Mouse (Mus musculus): ENCODE results near the gene St6galnac3. TPM values are rescaled to one million over a fixed set of nuclear protein-coding genes. Genes with fewer than 3 reads are reported as not detected.

The St6galnac3 gene
- total and polyA plus RNA-seq, 3 experiments, result 2.2 to 5.2 (median 4.9) TPM

DNA sequence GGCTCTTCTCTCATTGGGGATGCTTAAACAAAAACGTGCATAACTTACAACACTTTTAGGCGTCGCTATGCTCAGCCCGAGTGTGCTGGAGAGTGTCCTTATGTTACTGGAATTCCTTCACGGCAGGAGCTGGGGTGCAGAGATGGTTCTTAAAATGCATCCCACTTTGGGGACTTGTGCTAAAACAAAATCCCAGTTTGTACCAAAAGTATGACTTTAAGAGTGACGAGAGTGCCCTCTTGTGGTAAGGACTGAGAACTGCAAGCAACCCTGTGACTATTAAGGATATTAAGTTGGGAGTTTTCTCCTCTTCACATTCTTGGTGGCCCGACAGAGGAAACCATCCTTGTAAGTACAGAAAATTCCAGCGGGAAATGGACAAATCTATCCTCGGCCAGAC, 69.9 kb downstream of the St6galnac3 start:
- 30% methylated on average over 9 of the region's 9 CpGs for WGBS
- TF ChIP-seq EP300 (IDR thresholded peaks at IDR 0.05; ENCODE audit: insufficient read depth, low read depth, low read length), result no peak
- TF ChIP-seq CTCF (IDR thresholded peaks at IDR 0.05), result no peak; the same call in 1 of the 2 replicates
- TF ChIP-seq POLR2A (IDR thresholded peaks at IDR 0.05; ENCODE audit: insufficient read depth, low read depth, low read length), result no peak
- intact Hi-C loops (cut with DNase I), result loop anchor here (5.0 to 10.0 kb wide), 2 partner anchors 67 to 150 kb away; no protein-coding TSS in a partner anchor

DNA sequence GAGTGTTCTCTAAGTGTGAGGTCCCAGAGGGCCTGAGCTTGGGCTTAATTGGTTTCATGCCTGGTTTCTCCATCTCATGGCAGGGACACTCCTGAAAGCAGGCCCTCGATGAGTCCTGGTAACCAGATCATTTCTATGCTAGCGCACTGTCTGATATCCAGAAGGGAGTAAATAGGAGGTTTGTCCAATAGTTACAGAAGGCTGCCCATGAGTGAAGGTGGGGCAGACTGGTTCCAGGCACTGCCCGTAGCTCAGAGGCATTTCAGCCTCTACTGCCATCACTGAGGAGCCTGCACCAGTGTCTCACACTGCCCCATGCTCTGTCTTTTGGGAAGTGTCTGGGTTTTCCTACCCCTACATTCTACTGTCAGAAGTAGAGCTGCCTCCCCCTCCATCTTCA, 72.1 kb downstream of the St6galnac3 start:
- Histone ChIP-seq H3K4me1 (ENCODE audit: control insufficient read depth, insufficient read depth, low read length) (no peaks in the 10 kb centered on the region), H3K27me3 (ENCODE audit: control insufficient read depth, insufficient read depth, low read length) (no peaks in the 10 kb centered on the region), H3K36me3 (ENCODE audit: control insufficient read depth, insufficient read depth, low read length) (no peaks in the 10 kb centered on the region), H3K4me3 (no peak overlapping the region), H3K27ac (no peak overlapping the region), H3K79me2 (replicated peaks; ENCODE audit: control insufficient read depth, insufficient read depth, low read length) (no peaks in the 10 kb centered on the region), H3K9ac (ENCODE audit: low read depth, low read length) (no peak overlapping the region)
- intact Hi-C loops (cut with DNase I), result loop anchor here (2.0 to 10.0 kb wide), 2 partner anchors 148 to 868 kb away; no protein-coding TSS in a partner anchor
- 82% methylated on average over 3 of the region's 3 CpGs for WGBS
- no peak for DNase-seq
- TF ChIP-seq POLR2A (IDR thresholded peaks at IDR 0.05; ENCODE audit: insufficient read depth, low read depth, low read length), result no peak
- TF ChIP-seq EP300 (IDR thresholded peaks at IDR 0.05; ENCODE audit: insufficient read depth, low read depth, low read length), result no peak

More for the DNA sequence above, 69.9 kb downstream of the St6galnac3 start:
- H3K27me3 ChIP-seq (ENCODE audit: control insufficient read depth, insufficient read depth, low read length), result no peaks in the 10 kb centered on the region
- no peak overlapping the region for H3K9ac ChIP-seq (ENCODE audit: low read depth, low read length)
- H3K4me3 ChIP-seq, result no peak overlapping the region
- H3K36me3 ChIP-seq (ENCODE audit: control insufficient read depth, insufficient read depth, low read length), result no peaks in the 10 kb centered on the region
- DNase-seq, result peak; percentile 11 to 49
- H3K4me1 ChIP-seq (ENCODE audit: control insufficient read depth, insufficient read depth, low read length), result no peaks in the 10 kb centered on the region
- H3K79me2 ChIP-seq (replicated peaks; ENCODE audit: control insufficient read depth, insufficient read depth, low read length), result no peaks in the 10 kb centered on the region
- no peak overlapping the region for H3K27ac ChIP-seq

DNA sequence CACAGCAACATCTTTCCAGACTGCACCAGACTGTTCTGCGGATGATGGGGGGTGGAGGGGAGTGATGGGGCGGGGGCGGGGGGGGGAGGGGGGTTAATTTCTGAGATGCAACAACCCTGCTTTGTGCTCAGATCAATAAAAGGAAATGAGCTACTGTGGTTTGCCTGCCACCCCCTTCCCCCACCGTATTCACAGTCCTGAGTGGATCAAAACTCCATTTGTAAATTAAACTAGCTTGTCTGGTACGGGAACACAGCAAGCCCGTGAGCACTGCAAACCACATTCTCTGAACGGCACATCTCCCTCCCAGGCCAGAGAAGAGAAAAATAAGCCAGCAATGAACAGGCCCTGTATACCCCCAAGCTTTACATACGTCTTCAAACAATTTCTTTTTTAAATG, 76.3 kb downstream of the St6galnac3 start:
- no peak overlapping the region for H3K9ac ChIP-seq (ENCODE audit: low read depth, low read length)
- no peaks in the 10 kb centered on the region for H3K36me3 ChIP-seq (ENCODE audit: control insufficient read depth, insufficient read depth, low read length)
- DNase-seq, result no peak
- no peak overlapping the region for H3K27ac ChIP-seq
- no peaks in the 10 kb centered on the region for H3K27me3 ChIP-seq (ENCODE audit: control insufficient read depth, insufficient read depth, low read length)
- TF ChIP-seq CTCF (IDR thresholded peaks at IDR 0.05) (no peak), EP300 (IDR thresholded peaks at IDR 0.05; ENCODE audit: insufficient read depth, low read depth, low read length) (no peak), POLR2A (IDR thresholded peaks at IDR 0.05; ENCODE audit: insufficient read depth, low read depth, low read length) (no peak)
- H3K4me1 ChIP-seq (ENCODE audit: control insufficient read depth, insufficient read depth, low read length), result no peaks in the 10 kb centered on the region
- 71% methylated on average over 8 of the region's 8 CpGs for WGBS
- H3K4me3 ChIP-seq, result no peak overlapping the region
- no peaks in the 10 kb centered on the region for H3K79me2 ChIP-seq (replicated peaks; ENCODE audit: control insufficient read depth, insufficient read depth, low read length)
- intact Hi-C loops (cut with DNase I), result no loop called here

DNA sequence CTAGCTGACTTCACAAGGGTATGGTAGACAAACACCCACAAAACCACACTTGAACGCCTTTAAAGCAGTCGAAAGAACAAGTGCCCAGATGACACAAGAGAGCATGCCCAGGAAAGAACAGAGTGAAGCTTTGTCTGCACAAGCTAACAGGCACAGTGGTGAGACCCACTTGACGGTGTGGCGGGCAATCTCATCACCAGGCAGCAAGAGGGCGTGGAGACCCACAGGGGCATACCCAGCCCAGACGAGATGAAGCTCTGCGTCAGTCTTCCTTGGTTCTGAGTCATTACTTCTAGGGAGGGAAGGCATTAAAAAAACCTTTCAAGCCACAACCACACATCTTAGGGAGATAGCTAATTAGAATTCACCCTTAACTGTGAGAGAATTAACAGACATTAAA, 79.2 kb downstream of the St6galnac3 start:
- no peak overlapping the region for H3K9ac ChIP-seq (ENCODE audit: low read depth, low read length)

DNA sequence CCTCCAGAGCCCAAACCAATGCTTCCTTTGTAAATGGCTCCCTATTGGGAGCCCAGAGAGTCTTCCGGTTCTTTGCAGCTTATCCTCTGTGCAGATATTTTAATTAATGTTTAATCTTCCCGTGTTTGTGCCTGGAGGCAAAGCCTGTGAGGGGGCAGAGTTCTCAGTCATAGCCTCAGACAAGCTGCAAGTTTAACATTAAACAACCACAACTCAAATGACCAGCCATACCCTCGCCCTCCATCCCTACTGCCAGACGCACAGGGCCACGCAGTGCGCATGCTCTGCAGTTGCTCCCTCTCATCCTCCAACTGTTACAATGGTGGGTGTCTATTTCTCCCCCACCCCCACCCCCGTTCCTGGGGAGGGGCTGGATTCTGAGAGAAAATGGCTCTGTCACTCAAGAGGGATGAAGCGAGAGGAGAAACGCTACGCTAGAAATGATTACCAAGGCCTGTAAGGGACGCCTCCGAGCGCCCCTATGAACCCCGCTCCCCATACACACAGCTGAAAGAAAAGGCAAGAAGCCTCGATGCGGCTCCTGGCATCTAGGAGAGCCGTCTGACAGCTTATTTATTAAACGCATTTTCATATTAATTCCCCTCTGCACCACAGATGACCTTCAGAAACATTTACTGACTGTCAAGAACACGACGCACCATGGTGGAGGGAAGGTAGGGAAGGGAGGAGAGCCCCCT, 81.0 kb downstream of the St6galnac3 start:
- 90% methylated on average over 20 of the region's 20 CpGs for WGBS
- no peaks in the 10 kb centered on the region for H3K36me3 ChIP-seq (ENCODE audit: control insufficient read depth, insufficient read depth, low read length)
- no peak overlapping the region for H3K27ac ChIP-seq
- no peak for DNase-seq
- intact Hi-C loops (cut with DNase I), result no loop called here
- no peaks in the 10 kb centered on the region for H3K27me3 ChIP-seq (ENCODE audit: control insufficient read depth, insufficient read depth, low read length)
- no peaks in the 10 kb centered on the region for H3K4me1 ChIP-seq (ENCODE audit: control insufficient read depth, insufficient read depth, low read length)
- TF ChIP-seq POLR2A (IDR thresholded peaks at IDR 0.05; ENCODE audit: insufficient read depth, low read depth, low read length), result no peak
- TF ChIP-seq CTCF (IDR thresholded peaks at IDR 0.05), result no peak
- TF ChIP-seq EP300 (IDR thresholded peaks at IDR 0.05; ENCODE audit: insufficient read depth, low read depth, low read length), result no peak
- H3K9ac ChIP-seq (ENCODE audit: low read depth, low read length), result no peak overlapping the region
- H3K4me3 ChIP-seq, result no peak overlapping the region
- H3K79me2 ChIP-seq (replicated peaks; ENCODE audit: control insufficient read depth, insufficient read depth, low read length), result no peaks in the 10 kb centered on the region; the same call in 1 of the 2 replicates

More for the DNA sequence above, 79.2 kb downstream of the St6galnac3 start:
- no peaks in the 10 kb centered on the region for H3K36me3 ChIP-seq (ENCODE audit: control insufficient read depth, insufficient read depth, low read length)
- WGBS, result 76% methylated on average over 7 of the region's 7 CpGs
- no peaks in the 10 kb centered on the region for H3K79me2 ChIP-seq (replicated peaks; ENCODE audit: control insufficient read depth, insufficient read depth, low read length)
- H3K27ac ChIP-seq, result no peak overlapping the region
- no peak overlapping the region for H3K4me3 ChIP-seq
- TF ChIP-seq CTCF (IDR thresholded peaks at IDR 0.05) (no peak), EP300 (IDR thresholded peaks at IDR 0.05; ENCODE audit: insufficient read depth, low read depth, low read length) (no peak), POLR2A (IDR thresholded peaks at IDR 0.05; ENCODE audit: insufficient read depth, low read depth, low read length) (no peak)
- DNase-seq, result no peak
- intact Hi-C loops (cut with DNase I), result no loop called here
- no peaks in the 10 kb centered on the region for H3K4me1 ChIP-seq (ENCODE audit: control insufficient read depth, insufficient read depth, low read length)
- no peaks in the 10 kb centered on the region for H3K27me3 ChIP-seq (ENCODE audit: control insufficient read depth, insufficient read depth, low read length)

DNA sequence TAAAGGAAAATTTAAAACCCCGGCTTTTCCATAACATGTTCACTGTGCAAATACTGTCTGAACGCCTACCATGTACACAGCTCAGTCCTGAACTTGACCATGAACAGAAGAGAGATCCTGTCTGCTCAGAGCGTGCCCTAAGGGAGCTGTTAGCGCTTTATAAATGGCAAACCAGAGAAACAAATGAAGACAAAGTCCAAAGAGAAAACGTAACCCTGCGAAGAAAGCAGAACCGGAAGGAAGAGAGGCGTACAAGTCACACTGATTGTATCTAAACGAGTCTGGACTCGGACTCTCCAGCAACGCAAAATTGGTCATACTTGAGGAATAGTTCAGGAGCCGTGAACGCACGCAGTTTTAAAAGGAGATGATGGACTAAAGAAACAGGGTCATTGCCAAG, 82.1 kb downstream of the St6galnac3 start:
- H3K4me1 ChIP-seq (ENCODE audit: control insufficient read depth, insufficient read depth, low read length), result no peaks in the 10 kb centered on the region
- no peak overlapping the region for H3K4me3 ChIP-seq
- no peaks in the 10 kb centered on the region for H3K27me3 ChIP-seq (ENCODE audit: control insufficient read depth, insufficient read depth, low read length)
- no peak overlapping the region for H3K9ac ChIP-seq (ENCODE audit: low read depth, low read length)
- TF ChIP-seq CTCF (IDR thresholded peaks at IDR 0.05) (no peak), EP300 (IDR thresholded peaks at IDR 0.05; ENCODE audit: insufficient read depth, low read depth, low read length) (no peak), POLR2A (IDR thresholded peaks at IDR 0.05; ENCODE audit: insufficient read depth, low read depth, low read length) (no peak)
- 91% methylated on average over 14 of the region's 14 CpGs for WGBS
- intact Hi-C loops (cut with DNase I), result no loop called here
- H3K36me3 ChIP-seq (ENCODE audit: control insufficient read depth, insufficient read depth, low read length), result no peaks in the 10 kb centered on the region
- H3K79me2 ChIP-seq (replicated peaks; ENCODE audit: control insufficient read depth, insufficient read depth, low read length), result no peaks in the 10 kb centered on the region; the same call in 1 of the 2 replicates
- H3K27ac ChIP-seq, result no peak overlapping the region
- no peak for DNase-seq
